Mouse (Mus musculus) midbrain, embryonic 16.5 days (tissue): Measurements from ENCODE around the gene Ccser1. TPM values are rescaled to one million over a fixed set of nuclear protein-coding genes. Genes with fewer than 3 reads are reported as not detected.

Experiments
- ATAC-seq: fragments of 200-750 bp; cut with Nextera tagmentation; 2 replicates; pipeline ENCODE4 v1.8.0; 2017; ENCODE audit warnings: moderate TSS enrichment
- H3K27ac ChIP-seq: fragments of 300-500 bp; sonication (generic); 2 replicates; pipeline ENCODE4 v1.5.1; 2014; ENCODE audit warnings: mild to moderate bottlenecking, low read length, mixed read lengths
- H3K27me3 ChIP-seq: fragments of 300-500 bp; sonication (generic); 2 replicates; pipeline ENCODE4 v1.6.1; 2014; ENCODE audit warnings: low read depth, low read length, mixed read lengths; ENCODE audit not compliant: control insufficient read depth, insufficient read depth
- H3K36me3 ChIP-seq: fragments of 300-500 bp; sonication (generic); 2 replicates; pipeline ENCODE4 v1.6.1; 2014; ENCODE audit warnings: mild to moderate bottlenecking, low read length, moderate library complexity, mixed read lengths; ENCODE audit not compliant: control insufficient read depth, insufficient read depth
- H3K4me1 ChIP-seq: fragments of 300-500 bp; sonication (generic); 2 replicates; pipeline ENCODE4 v1.6.1; 2014; ENCODE audit warnings: mild to moderate bottlenecking, low read length, mixed read lengths; ENCODE audit not compliant: control insufficient read depth, insufficient read depth
- H3K4me2 ChIP-seq: fragments of 300-500 bp; sonication (generic); 2 replicates; pipeline ENCODE4 v1.6.1; 2014; ENCODE audit warnings: mild to moderate bottlenecking, low read length, mixed read lengths
- H3K4me3 ChIP-seq: fragments of 300-500 bp; sonication (generic); 2 replicates; pipeline ENCODE4 v1.5.1; 2014; ENCODE audit warnings: low read depth, mild to moderate bottlenecking, low read length, moderate library complexity, mixed read lengths
- H3K9ac ChIP-seq: fragments of 300-500 bp; sonication (generic); 2 replicates; pipeline ENCODE4 v1.6.1; 2014; ENCODE audit warnings: low read depth, low read length, mixed read lengths
- H3K9me3 ChIP-seq: fragments of 300-500 bp; sonication (generic); replicated peaks from 2 replicates; pipeline ENCODE4 v1.6.1; 2014; ENCODE audit warnings: mild to moderate bottlenecking, low read length, mixed read lengths; ENCODE audit not compliant: control insufficient read depth, poor library complexity, severe bottlenecking
- WGBS: fragments of 180-500 bp; shearing (Covaris S2); extraction: QIAGEN DNeasy Blood & Tissue Kit; methylation state at CpG from one replicate; pipeline ENCODE4 v1.1.7; 2014; 5-methylcytosine and 5-hydroxymethylcytosine counted together
- polyA plus RNA-seq: library from polyadenylated mRNA; unstranded; fragments of >200 nt; fragmentation: Nextera tagmentation; extraction: Ambion mirVana; gene quantifications from 2 replicates; pipeline ENCODE4 v1.2.1, GENCODE M21; 2015

Gene Ccser1
- polyA plus RNA-seq, 1 experiment from 2014 or later = 19.8 TPM

GRCm38 (mm10) chr6:61729065-61729464 lies 548.9 kb downstream of the Ccser1 start:
- Histone ChIP-seq H3K9ac (no peak overlapping the region), H3K4me3 (no peak overlapping the region), H3K9me3 (no peaks in the 10 kb centered on the region), H3K27ac (no peak overlapping the region), H3K4me2 (no peak overlapping the region), H3K4me1 (no peaks in the 10 kb centered on the region), H3K27me3 (no peaks in the 10 kb centered on the region), H3K36me3 (no peaks in the 10 kb centered on the region)
- 8% methylated on average over 1 of the region's 1 CpGs for WGBS
- ATAC-seq = peak; percentile 86

GRCm38 (mm10) chr6:61730088-61730880 lies 550.2 kb downstream of the Ccser1 start:
- Histone ChIP-seq H3K4me2 (no peak overlapping the region), H3K4me3 (no peak overlapping the region), H3K9ac (no peak overlapping the region), H3K27me3 (no peaks in the 10 kb centered on the region), H3K9me3 (no peaks in the 10 kb centered on the region), H3K4me1 (no peaks in the 10 kb centered on the region), H3K36me3 (no peaks in the 10 kb centered on the region), H3K27ac (no peak overlapping the region)
- 75% methylated on average over 5 of the region's 5 CpGs for WGBS
- ATAC-seq = no peak

- H3K9me3 ChIP-seq = no peaks in the 10 kb centered on the region
- no peak overlapping the region for H3K9ac ChIP-seq
- ATAC-seq = no peak
- H3K4me2 ChIP-seq = no peak overlapping the region
- no peaks in the 10 kb centered on the region for H3K27me3 ChIP-seq
- no peak overlapping the region for H3K4me3 ChIP-seq
- no peak overlapping the region for H3K27ac ChIP-seq
- no peaks in the 10 kb centered on the region for H3K4me1 ChIP-seq
- 57% methylated on average over 1 of the region's 1 CpGs for WGBS
- no peaks in the 10 kb centered on the region for H3K36me3 ChIP-seq
These were observed 566.2 kb downstream of the Ccser1 start for GRCm38 (mm10) chr6:61746346-61746745.

GRCm38 (mm10) chr6:61762135-61762534 lies 582.0 kb downstream of the Ccser1 start:
- no peaks in the 10 kb centered on the region for H3K4me1 ChIP-seq
- no peaks in the 10 kb centered on the region for H3K36me3 ChIP-seq
- H3K4me3 ChIP-seq = no peak overlapping the region
- no peak overlapping the region for H3K9ac ChIP-seq
- H3K4me2 ChIP-seq = no peak overlapping the region
- H3K9me3 ChIP-seq = 0 out of 2 replicates have a peak, but pooled peaks cover 3% of the 10 kb centered on the region
- WGBS = 89% methylated on average over 3 of the region's 3 CpGs
- no peak for ATAC-seq
- no peak overlapping the region for H3K27ac ChIP-seq
- no peaks in the 10 kb centered on the region for H3K27me3 ChIP-seq

GRCm38 (mm10) chr6:61763379-61763778 lies 583.3 kb downstream of the Ccser1 start:
- WGBS = 56% methylated on average over 5 of the region's 5 CpGs
- no peaks in the 10 kb centered on the region for H3K36me3 ChIP-seq

GRCm38 (mm10) chr6:61765801-61766200 lies 585.7 kb downstream of the Ccser1 start:
- Histone ChIP-seq H3K4me3 (no peak overlapping the region), H3K4me1 (no peaks in the 10 kb centered on the region), H3K9ac (no peak overlapping the region), H3K27me3 (no peaks in the 10 kb centered on the region), H3K9me3 (0 out of 2 replicates have a peak, but pooled peaks cover 3% of the 10 kb centered on the region), H3K36me3 (no peaks in the 10 kb centered on the region), H3K27ac (no peak overlapping the region), H3K4me2 (no peak overlapping the region)
- 71% methylated on average over 2 of the region's 2 CpGs for WGBS
- no peak for ATAC-seq

More at GRCm38 (mm10) chr6:61763379-61763778, 583.3 kb downstream of the Ccser1 start:
- Histone ChIP-seq H3K4me1 (no peaks in the 10 kb centered on the region), H3K27ac (no peak overlapping the region), H3K9ac (no peak overlapping the region), H3K9me3 (0 out of 2 replicates have a peak, but pooled peaks cover 3% of the 10 kb centered on the region), H3K27me3 (no peaks in the 10 kb centered on the region), H3K4me2 (no peak overlapping the region), H3K4me3 (no peak overlapping the region)
- ATAC-seq = no peak

GRCm38 (mm10) chr6:61767151-61767550 lies 587.0 kb downstream of the Ccser1 start:
- H3K27me3 ChIP-seq = no peaks in the 10 kb centered on the region
- ATAC-seq = no peak
- 76% methylated on average over 8 of the region's 8 CpGs for WGBS
- H3K4me3 ChIP-seq = no peak overlapping the region
- no peak overlapping the region for H3K27ac ChIP-seq
- no peaks in the 10 kb centered on the region for H3K4me1 ChIP-seq
- no peak overlapping the region for H3K9ac ChIP-seq
- no peaks in the 10 kb centered on the region for H3K36me3 ChIP-seq
- no peak overlapping the region for H3K4me2 ChIP-seq
- no peaks in the 10 kb centered on the region for H3K9me3 ChIP-seq

- no peak for ATAC-seq
These were observed 606.6 kb downstream of the Ccser1 start for GRCm38 (mm10) chr6:61786706-61787105.

GRCm38 (mm10) chr6:61800889-61801288 lies 620.8 kb downstream of the Ccser1 start:
- Histone ChIP-seq H3K36me3 (no peaks in the 10 kb centered on the region), H3K4me2 (no peak overlapping the region), H3K27ac (no peak overlapping the region), H3K9me3 (no peaks in the 10 kb centered on the region), H3K4me1 (no peaks in the 10 kb centered on the region), H3K4me3 (no peak overlapping the region), H3K9ac (no peak overlapping the region), H3K27me3 (no peaks in the 10 kb centered on the region)
- no peak for ATAC-seq
- WGBS = 51% methylated on average over 3 of the region's 3 CpGs

More at GRCm38 (mm10) chr6:61786706-61787105, 606.6 kb downstream of the Ccser1 start:
- 78% methylated on average over 2 of the region's 2 CpGs for WGBS
- H3K9ac ChIP-seq = no peak overlapping the region
- no peaks in the 10 kb centered on the region for H3K27me3 ChIP-seq
- no peaks in the 10 kb centered on the region for H3K36me3 ChIP-seq
- H3K4me2 ChIP-seq = no peak overlapping the region
- no peak overlapping the region for H3K27ac ChIP-seq
- no peak overlapping the region for H3K4me3 ChIP-seq
- no peaks in the 10 kb centered on the region for H3K4me1 ChIP-seq
- H3K9me3 ChIP-seq = no peaks in the 10 kb centered on the region
